Mouse (Mus musculus) megakaryocyte, embryonic 14.5 days (primary cell): ENCODE data around the gene Paxx.

Experiments used
- FLI1 ChIP-seq: IDR thresholded peaks from 2 replicates; pipeline ENCODE4 v1.6.1; 2012; ENCODE audit warnings: low read length, inconsistent platforms, mixed read lengths
- GATA1 ChIP-seq: IDR thresholded peaks from 3 replicates; pipeline ENCODE4 v1.6.1; 2012; ENCODE audit warnings: mixed read lengths, low read length, inconsistent platforms, borderline replicate concordance

DNA sequence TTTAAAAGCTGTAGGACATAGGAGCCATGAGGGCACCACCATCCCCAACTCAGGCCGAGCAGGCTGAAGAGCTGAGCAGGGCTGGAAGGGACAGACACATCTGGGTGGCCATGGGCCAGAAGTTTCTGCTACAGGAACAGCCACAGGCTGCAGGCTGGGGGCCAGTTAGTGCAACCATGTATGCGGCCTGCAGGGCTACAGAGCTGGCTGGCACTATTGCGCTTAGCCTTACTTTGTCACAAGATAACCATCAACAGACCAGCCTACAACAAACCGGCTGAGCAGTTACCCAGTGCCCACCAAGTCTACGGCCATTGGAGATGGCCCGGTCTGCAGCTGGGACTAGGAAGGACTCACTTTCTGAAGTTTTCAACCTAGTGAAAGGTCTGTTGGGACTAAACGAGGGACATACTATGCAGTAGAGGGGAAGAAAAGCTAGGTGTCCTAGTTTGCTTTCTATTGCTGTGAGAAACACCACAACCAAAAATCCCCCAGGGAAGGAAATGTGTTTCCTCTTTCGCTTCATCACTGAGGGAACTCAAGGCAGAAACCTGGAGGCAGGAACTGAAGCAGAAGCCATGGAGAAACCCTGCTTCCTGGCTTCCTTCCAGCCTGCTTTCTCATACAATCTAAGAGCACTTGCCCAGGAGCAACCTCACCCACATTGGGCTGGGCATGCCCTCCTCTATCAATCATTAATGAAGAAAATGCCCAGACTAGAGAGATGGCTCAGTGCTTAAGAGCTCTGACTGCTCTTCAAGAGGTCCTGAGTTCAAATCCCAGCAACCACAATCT lies 9.8 kb downstream of the Paxx start:
- TF ChIP-seq FLI1, result no peak
- no peak for TF ChIP-seq GATA1
